Mouse (Mus musculus) embryonic fibroblast, embryonic 13.5 days (primary cell): ENCODE results near the gene Afg3l1.
A peak's percentile ranks its signal among the peaks of the same experiment; 100 is the strongest.

Experiments
- CTCF ChIP-seq: IDR thresholded peaks from 2 replicates; pipeline ENCODE4 v1.5.1; 2011; ENCODE audit warnings: mild to moderate bottlenecking, control low read depth, low read length, moderate library complexity, borderline replicate concordance; ENCODE audit not compliant: insufficient read depth
- POLR2A ChIP-seq: IDR thresholded peaks from 2 replicates; pipeline ENCODE4 v1.6.1; 2011; ENCODE audit warnings: low read depth, mild to moderate bottlenecking, control low read depth, low read length, moderate library complexity

DNA sequence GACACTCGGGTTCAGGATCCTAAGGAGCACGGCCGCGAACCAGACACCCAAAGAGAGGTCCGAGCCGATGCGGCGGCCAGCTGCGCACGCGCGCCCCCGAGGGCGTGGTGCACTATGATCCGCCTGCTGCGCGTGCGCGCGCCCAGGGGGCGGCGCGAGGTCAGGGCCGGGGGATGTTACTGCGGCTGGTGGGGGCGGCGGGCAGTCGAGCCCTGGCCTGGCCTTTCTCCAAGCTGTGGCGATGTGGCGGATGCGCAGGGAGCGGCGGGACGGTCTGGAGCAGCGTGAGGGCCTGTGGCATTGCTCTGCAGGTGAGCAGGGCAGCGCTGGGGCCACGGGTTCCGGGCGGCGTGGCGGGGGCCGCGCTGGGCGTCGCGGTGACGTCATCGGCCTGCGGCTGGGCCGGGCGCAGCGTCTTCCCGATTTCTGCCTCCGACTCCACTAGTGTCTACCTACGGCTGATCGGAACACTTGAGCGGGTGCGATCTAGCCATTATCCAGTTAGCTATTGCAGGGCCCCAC is at the start of gene Afg3l1:
- TF ChIP-seq POLR2A: peak; percentile 94
- no peak for TF ChIP-seq CTCF
